ENCODE assay signal across 7 mouse cellular contexts in genomic region chr9:116384176-116385076, GRCm38 (mm10).
DNase-seq lines count a peak whose midpoint lies in the region; ATAC-seq and TF ChIP-seq lines count a peak whose summit lies in the region.

No protein-coding gene starts in this region.

- peak; percentile 69 for ATAC-seq in embryonic facial prominence, embryonic 11.5 days (replicated peaks; ENCODE audit: insufficient number of reproducible peaks, low FRiP score, low TSS enrichment, low read depth)
- ATAC-seq in stomach, embryonic 14.5 days (ENCODE audit: insufficient number of reproducible peaks, insufficient read depth, low FRiP score, low read depth), result peak; percentile 29; the same call in 1 of the 2 replicates

- no peak overlapping the region for H3K4me3 ChIP-seq in embryonic facial prominence, embryonic 11.5 days (ENCODE audit: low read depth, low read length)
- no peak overlapping the region for H3K4me3 ChIP-seq in heart, adult 2 months
- H3K4me3 ChIP-seq in limb, embryonic 10.5 days, result peak overlapping the region; percentile 30
- no peak overlapping the region for H3K4me3 ChIP-seq in stomach, embryonic 14.5 days (ENCODE audit: low read depth, low read length)

- H3K4me1 ChIP-seq in embryonic facial prominence, embryonic 11.5 days (ENCODE audit: control insufficient read depth, insufficient read depth, low read length), result no peaks in the 10 kb centered on the region
- peaks cover 4% of the 10 kb centered on the region for H3K4me1 ChIP-seq in heart, adult 2 months (ENCODE audit: control insufficient read depth, insufficient read depth, low read length)
- H3K4me1 ChIP-seq in limb, embryonic 10.5 days, result peaks cover 32% of the 10 kb centered on the region
- peaks cover 19% of the 10 kb centered on the region for H3K4me1 ChIP-seq in stomach, embryonic 14.5 days (ENCODE audit: control insufficient read depth, insufficient read depth, low read length)

- H3K36me3 ChIP-seq in embryonic facial prominence, embryonic 11.5 days (replicated peaks; ENCODE audit: control insufficient read depth, insufficient read depth, low read depth, low read length), result no peaks in the 10 kb centered on the region
- H3K36me3 ChIP-seq in heart, adult 2 months (ENCODE audit: control insufficient read depth, insufficient read depth, low read length), result no peaks in the 10 kb centered on the region
- no peaks in the 10 kb centered on the region for H3K36me3 ChIP-seq in limb, embryonic 10.5 days
- H3K36me3 ChIP-seq in stomach, embryonic 14.5 days (ENCODE audit: control insufficient read depth, insufficient read depth, low read length), result no peaks in the 10 kb centered on the region

- peak; percentile 88 to 94 for DNase-seq in adrenal gland, adult (ENCODE audit: inconsistent age in 2 of 2, low spot score in 1 of 2)
- peak; percentile 68 for DNase-seq in embryonic facial prominence, embryonic 11.5 days (ENCODE audit: low spot score)
- DNase-seq in heart, adult 2 months, result peak; percentile 83 to 87
- peak; percentile 77 for DNase-seq in kidney, adult 18-20 months
- peak; percentile 65 for DNase-seq in limb, embryonic 10.5 days (ENCODE audit: low spot score)
- peak; percentile 75 to 79 for DNase-seq in monocyte, adult 2 months (ENCODE audit: low read depth in 1 of 2, low spot score in 2 of 2)

- peak; percentile 79 for TF ChIP-seq CTCF in heart, adult 2 months (IDR thresholded peaks at IDR 0.05)

- no peaks in the 10 kb centered on the region for H3K27me3 ChIP-seq in embryonic facial prominence, embryonic 11.5 days (ENCODE audit: control insufficient read depth, insufficient read depth, low read length)
- no peaks in the 10 kb centered on the region for H3K27me3 ChIP-seq in heart, adult 2 months (ENCODE audit: control insufficient read depth, insufficient read depth, low read length)
- no peaks in the 10 kb centered on the region for H3K27me3 ChIP-seq in limb, embryonic 10.5 days (ENCODE audit: low read depth, poor library complexity, severe bottlenecking)
- no peaks in the 10 kb centered on the region for H3K27me3 ChIP-seq in stomach, embryonic 14.5 days (ENCODE audit: control insufficient read depth, insufficient read depth, low read length)

- intact Hi-C loops in heart, adult 2 months (cut with DNase I), result loop anchor here (2.0 to 5.0 kb wide), 2 partner anchors 294 to 322 kb away; no protein-coding TSS in a partner anchor

- WGBS in embryonic facial prominence, embryonic 11.5 days, result 54% methylated on average over 21 of the region's 21 CpGs
- 50% methylated on average over 21 of the region's 21 CpGs for whole genome bisulfite sequencing in heart, adult 2 months
- 67% methylated on average over 21 of the region's 21 CpGs for WGBS in limb, embryonic 10.5 days
- 54% methylated on average over 21 of the region's 21 CpGs for WGBS in stomach, embryonic 14.5 days

- peak overlapping the region; percentile 42; the same call in 1 of the 2 replicates for H3K4me2 ChIP-seq in embryonic facial prominence, embryonic 11.5 days (ENCODE audit: low read depth, low read length)
- peak overlapping the region; percentile 45 for H3K4me2 ChIP-seq in stomach, embryonic 14.5 days (replicated peaks; ENCODE audit: low read depth, low read length)

- peak overlapping the region; percentile 46; the same call in 1 of the 2 replicates for H3K9ac ChIP-seq in embryonic facial prominence, embryonic 11.5 days (replicated peaks; ENCODE audit: low read length)
- H3K9ac ChIP-seq in heart, adult 2 months (ENCODE audit: low read depth, low read length), result no peak overlapping the region
- H3K9ac ChIP-seq in stomach, embryonic 14.5 days (replicated peaks; ENCODE audit: low read depth, low read length), result no peak overlapping the region

- peak overlapping the region; percentile 73 for H3K27ac ChIP-seq in embryonic facial prominence, embryonic 11.5 days (replicated peaks; ENCODE audit: low read depth, low read length)
- no peak overlapping the region for H3K27ac ChIP-seq in heart, adult 2 months
- peak overlapping the region; percentile 88 for H3K27ac ChIP-seq in limb, embryonic 10.5 days
- H3K27ac ChIP-seq in stomach, embryonic 14.5 days (ENCODE audit: low read length), result peak overlapping the region; percentile 81; the same call in 1 of the 2 replicates

- peak; percentile 44; the same call in 1 of the 2 replicates for TF ChIP-seq EP300 in heart, adult 2 months (IDR thresholded peaks at IDR 0.05; ENCODE audit: insufficient read depth, low read depth, low read length)

- H3K79me2 ChIP-seq in heart, adult 2 months (replicated peaks; ENCODE audit: control insufficient read depth, insufficient read depth, low read length), result no peaks in the 10 kb centered on the region

- TF ChIP-seq POLR2A in heart, adult 2 months (IDR thresholded peaks at IDR 0.05; ENCODE audit: insufficient read depth, low read depth, low read length), result no peak

- H3K9me3 ChIP-seq in embryonic facial prominence, embryonic 11.5 days (replicated peaks; ENCODE audit: control insufficient read depth, low read length), result no peaks in the 10 kb centered on the region
- no peaks in the 10 kb centered on the region for H3K9me3 ChIP-seq in limb, embryonic 10.5 days (replicated peaks)
- no peaks in the 10 kb centered on the region for H3K9me3 ChIP-seq in stomach, embryonic 14.5 days (ENCODE audit: control insufficient read depth, low read depth, low read length)
